Mouse (Mus musculus) ES-Bruce4 (cell line): ENCODE results near the gene Snapc1.

ENCODE experiments used
- EP300 ChIP-seq: IDR thresholded peaks from 2 replicates; pipeline ENCODE4 v1.6.1; 2011; ENCODE audit warnings: low read depth, low read length; ENCODE audit not compliant: insufficient read depth
- POLR2A ChIP-seq: IDR thresholded peaks from one replicate; pipeline ENCODE4 v1.8.1; 2011; ENCODE audit warnings: low read length; ENCODE audit not compliant: insufficient read depth

- TF ChIP-seq EP300 (no peak), POLR2A (no peak)
These were observed 38.2 kb downstream of the Snapc1 start for GRCm38 (mm10) chr12:74002449-74002848.
